Mouse (Mus musculus) myocyte (in vitro differentiated cells): Measurements from ENCODE around the gene Maco1.

ENCODE experiments used
- MAX ChIP-seq: IDR thresholded peaks from one replicate; pipeline ENCODE4 v1.6.1; 2011; ENCODE audit warnings: low read depth, mild to moderate bottlenecking, control low read depth
- MYOG ChIP-seq, 3 experiments: IDR thresholded peaks; one replicate each; pipeline ENCODE4 v1.6.1; 2011; ENCODE audit warnings: control low read depth in 2 of 3, low read depth in 2 of 3, mild to moderate bottlenecking in 2 of 3; ENCODE audit not compliant: insufficient read length in 2 of 3, control insufficient read depth in 1 of 3, insufficient read depth in 1 of 3
- POLR2A ChIP-seq: IDR thresholded peaks from one replicate; pipeline ENCODE4 v1.6.1; 2011; ENCODE audit warnings: low read depth, mild to moderate bottlenecking, control low read depth, moderate library complexity; ENCODE audit not compliant: insufficient read length
- SRF ChIP-seq: IDR thresholded peaks from one replicate; pipeline ENCODE4 v1.6.1; 2011; ENCODE audit warnings: low read depth; ENCODE audit not compliant: control insufficient read depth, insufficient read length

DNA sequence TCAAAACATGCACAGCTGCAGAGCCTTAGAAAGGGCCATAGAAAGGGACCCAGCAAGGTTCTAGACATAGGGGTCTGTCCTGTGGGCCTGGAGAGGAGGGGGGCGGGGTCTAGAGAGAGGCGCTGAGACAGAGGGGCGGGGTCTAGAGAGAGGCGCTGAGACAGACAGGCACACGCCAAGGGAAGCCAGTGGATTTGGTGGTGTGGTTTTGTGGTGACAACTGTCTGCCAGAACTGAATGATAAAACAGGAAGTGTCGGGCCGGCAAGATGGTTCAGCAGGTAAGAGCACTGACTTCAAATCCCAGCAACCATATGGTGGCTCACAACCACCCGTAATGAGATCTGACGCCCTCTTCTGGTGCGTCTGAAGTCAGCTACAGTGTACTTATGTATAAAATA, 66.2 kb downstream of the Maco1 start:
- TF ChIP-seq POLR2A = no peak
- TF ChIP-seq MYOG (IDR thresholded peaks at IDR 0.05; ENCODE audit: control insufficient read depth in 1 of 3, insufficient read depth in 1 of 3, insufficient read length in 2 of 3, low read depth in 2 of 3) = peak in 1 of 3 experiments; percentile 12
- TF ChIP-seq MAX = no peak
- TF ChIP-seq SRF = no peak
